Mouse (Mus musculus) thymus, postnatal 4 days (tissue): ENCODE data around the gene Eif2b5.
"Not testable (repeated sequence)": the region's sequence is repeated elsewhere in the genome, so short reads cannot be mapped to it uniquely, and the experiment has no call there.

Experiments
- DNase-seq: peaks from one replicate; pipeline ENCODE4 v3.0.0; 2021

Eif2b5 gene

DNA sequence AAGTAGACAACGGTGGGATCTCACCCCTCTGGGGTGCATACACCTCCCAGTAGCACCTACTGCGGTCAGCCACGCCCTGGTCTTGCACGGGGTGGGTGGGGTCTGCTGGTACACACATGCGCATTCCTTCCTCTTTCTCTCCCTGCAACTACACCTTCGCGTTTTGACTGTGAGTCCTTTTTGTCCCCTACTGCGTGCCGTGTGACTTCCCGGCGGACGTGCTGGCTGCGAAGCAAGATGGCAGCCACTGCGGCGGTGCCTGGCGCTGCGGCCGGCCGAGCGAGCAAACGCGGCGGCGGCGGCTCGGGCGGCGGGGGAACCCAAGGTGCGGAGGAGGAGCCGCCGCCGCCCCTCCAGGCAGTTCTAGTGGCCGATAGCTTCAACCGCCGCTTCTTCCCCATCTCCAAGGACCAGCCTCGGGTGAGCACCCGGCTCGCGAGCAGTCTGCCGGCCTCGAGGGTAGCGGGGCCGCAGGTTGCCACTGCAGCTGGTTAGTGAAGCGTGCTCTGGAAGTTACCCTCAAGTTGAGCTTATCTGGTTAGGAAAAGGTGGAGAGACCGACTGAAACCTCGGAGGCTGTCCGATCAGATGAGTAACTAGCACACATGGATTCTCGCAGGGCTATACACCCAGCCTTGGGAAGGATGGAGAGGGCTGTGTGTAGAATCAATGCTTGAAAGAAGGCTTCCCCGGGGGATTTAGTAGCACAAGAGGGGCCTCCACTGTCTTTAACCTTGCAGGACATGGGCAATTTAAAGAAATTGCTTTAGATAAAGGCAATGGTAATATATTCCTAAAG lies at the start of gene Eif2b5:
TSS of gene Eif2b5 (plus strand) at position 141 of the 799 bp plus-strand sequence.
- DNase-seq: peak; percentile 90

DNA sequence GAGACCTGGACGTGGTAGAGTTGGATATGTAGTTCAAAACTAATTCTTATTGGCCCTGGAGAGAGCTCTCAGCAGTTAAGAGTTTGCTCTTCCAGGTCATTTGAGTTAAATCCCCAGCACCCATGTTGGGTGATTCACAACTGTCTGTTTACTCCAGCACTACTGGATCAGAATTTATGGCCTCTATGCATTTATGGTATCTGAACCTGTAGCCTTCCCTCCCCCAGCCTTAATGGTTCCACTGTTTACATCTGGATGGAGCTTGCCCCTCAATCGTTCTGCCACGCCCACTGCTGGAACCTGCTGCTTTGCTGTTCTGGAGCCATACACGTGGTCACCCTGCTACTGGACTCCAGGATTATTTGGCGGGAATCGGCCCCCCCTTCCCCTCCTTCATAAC lies 46.8 kb upstream of the Eif2b5 start:
- DNase-seq: no peak

DNA sequence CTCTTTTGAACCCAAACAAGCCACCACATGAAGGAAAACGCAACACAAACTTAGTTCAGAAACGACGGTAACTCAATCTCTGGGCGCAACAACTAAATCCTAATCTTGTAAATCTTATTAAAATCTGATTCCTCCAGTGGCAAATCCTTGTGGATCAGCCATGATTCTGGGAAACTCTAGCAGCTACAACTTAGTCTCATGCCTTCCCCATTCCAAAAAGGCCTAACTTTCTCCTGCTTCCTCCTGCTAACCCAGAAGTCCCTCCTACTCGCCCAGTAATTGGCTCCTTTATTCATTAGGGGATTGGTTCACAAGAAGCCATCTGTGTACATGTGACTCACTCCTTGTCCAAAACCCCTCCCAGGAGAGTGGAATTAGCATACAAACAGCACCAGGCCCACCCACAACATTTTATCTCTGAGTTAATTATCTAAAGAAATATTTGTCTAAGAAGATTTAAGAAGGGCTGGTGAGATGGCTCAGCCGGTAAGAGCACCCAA lies 44.4 kb upstream of the Eif2b5 start:
- no peak for DNase-seq

DNA sequence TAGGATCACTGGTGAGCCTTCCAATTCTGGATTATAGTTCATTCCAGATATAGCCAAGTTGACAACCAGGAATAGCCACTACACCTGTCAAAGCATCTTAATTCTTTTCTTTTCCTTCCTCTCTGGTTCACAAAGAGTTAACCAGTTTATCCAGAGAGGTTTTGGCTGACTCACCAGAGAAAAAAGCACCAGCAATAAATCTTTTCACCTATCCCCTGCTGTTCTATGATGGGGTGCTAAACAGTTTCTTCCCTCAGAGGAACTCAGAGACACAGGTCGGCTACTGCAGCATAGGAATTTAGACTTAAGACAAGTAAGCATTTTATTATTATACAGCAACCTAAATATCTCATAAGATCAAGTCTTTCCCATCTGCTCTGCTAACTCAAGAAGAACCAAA lies 42.5 kb upstream of the Eif2b5 start:
- DNase-seq: no peak

DNA sequence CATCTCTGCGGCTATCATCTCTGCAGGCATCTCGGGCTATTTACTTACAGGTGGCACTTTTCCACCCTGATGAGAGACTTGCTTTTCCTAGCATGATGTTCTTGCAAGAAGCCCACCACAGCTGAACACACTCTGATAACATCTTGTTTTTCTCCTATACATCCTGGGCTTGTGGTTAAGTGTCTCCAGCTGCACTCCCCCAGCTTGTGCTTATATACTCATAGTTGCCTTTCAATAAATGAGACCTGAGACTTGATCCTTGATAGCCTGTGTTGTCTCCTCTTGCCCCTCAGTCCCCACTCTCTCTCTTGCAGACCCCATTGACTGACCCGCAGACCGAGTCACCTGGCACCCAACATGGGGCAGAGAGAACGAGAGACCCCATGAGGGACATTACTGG lies 39.9 kb upstream of the Eif2b5 start:
- peak; percentile 35 for DNase-seq

DNA sequence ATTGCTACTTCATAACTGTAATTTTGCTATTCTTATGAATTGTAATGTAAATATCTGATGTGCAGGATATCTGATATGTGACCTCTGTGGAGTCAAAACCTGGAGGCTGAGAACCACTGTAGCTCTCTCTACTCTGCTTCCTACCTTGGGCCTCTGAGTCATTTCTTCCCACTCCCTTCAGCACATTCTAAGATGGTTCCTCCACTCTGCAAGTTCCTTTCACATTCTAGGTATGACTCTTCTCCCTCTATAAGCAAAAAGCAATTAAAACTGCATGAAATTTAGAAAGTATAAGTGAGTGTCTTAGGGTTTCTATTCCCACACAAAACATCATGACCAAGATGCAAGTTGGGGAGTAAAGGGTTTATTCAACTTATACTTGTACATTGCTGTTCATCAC lies 33.9 kb upstream of the Eif2b5 start:
- no peak for DNase-seq

DNA sequence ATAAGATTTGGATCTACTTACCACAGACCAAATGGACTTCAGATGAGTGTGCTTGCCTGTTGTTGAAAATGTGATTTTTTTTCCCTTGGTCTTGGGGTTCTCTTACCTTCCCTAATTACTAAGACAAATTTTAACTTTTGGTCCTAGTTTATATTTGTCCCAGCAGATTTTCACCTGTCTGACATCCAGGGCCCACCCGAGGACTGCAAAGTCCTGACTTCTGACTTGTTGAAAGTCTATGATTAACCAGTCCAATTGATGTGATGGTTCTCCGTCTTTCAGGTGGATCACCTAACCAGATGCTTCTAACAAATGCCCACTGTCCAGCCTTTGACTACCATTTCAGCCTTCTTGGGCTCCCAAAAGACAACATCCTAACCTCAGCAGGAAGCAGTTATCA lies 27.6 kb upstream of the Eif2b5 start:
- no peak for DNase-seq

DNA sequence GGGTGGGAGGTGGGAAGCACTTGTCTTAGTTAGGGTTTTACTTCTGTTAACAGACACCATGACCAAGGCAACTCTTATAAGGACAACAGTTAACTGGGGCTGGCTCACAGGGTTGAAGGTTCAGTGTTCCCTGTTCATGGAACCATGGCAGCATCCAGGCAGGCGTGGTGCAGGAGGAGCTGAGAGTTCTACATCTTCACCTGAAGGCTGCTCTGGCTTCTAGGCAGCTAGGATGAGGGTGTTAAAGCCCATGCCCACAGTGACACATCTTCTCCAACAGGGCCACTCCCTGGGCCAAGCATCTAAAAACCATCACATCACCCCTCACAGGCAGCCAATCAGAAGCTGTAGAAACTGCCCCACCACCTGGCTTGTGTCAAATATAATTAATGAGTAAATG lies 26.9 kb upstream of the Eif2b5 start:
- no peak for DNase-seq

DNA sequence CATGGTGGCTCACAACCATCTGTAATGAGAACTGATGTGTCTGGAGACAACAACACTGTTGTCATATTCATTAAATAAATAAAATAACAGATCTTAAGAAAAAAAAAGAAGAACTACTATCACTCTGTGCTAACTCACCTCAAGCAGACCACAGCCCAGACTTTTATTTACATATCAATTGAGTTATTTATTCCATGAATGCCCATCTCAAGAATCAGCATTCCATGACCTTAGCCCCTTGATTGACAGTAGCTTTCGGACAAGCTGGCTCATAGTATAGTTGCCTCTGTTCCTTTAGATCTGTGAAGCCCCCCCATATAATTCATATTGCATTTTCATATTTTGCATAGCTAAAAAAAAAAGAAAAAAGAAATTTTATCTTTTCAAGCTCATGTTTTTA lies 24.9 kb upstream of the Eif2b5 start:
- DNase-seq: no peak

DNA sequence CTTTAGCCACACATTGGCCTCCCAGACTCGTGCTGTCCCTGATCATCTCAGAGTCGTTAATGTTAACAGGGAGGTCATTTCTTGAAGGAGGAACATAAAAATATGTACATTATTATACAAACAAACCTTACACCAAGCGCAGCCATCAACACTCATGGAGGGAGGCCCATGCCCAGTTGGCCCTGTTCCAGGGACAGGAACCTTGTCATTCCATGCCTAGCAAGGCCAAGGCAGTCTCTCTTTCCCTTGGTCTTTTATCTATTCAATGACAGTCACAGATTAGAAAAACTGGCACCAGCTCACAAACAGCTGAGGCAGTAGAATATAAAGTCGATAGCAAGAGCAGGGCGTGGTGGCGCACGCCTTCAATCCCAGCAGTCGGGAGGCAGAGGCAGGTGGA lies 24.4 kb upstream of the Eif2b5 start:
- no peak for DNase-seq

DNA sequence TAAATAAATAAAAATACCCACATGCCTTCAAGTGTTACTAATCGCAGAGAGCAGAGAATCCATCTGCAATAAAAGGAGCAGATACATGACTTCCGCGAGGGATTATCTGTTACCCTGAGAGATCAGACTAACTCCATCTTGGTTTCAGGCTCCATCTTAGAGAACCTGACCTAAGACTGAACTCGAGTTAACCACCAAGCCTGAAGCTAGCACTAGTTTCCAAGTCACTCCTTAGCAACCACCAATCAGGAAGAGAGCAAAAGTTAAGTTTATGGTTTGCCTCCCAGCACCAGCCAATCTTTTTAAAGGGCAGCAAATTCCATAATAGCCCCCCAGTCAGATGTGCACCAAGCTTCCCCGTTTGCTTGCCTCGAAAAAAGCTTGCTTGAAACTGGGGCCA lies 23.8 kb upstream of the Eif2b5 start:
- DNase-seq: no peak

DNA sequence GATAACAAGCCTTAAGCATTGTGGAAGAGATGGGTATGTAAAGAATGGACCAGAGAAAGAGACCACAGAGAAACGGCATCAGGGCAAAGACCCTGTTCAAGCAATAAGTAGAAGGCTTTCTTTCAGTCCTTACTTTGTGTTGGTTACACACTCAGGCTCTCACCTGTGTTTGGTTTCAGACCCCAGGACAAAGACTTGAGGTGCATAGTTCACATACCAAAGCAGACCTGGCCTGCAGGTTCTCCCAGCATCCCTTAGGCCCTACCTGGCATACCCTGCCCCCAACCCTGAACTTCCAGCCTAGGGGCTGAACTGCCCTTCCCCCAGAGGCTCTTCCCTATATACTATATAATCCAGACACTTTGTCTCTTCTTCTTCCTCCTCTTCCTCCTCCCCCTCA lies 23.3 kb upstream of the Eif2b5 start:
- no peak for DNase-seq

DNA sequence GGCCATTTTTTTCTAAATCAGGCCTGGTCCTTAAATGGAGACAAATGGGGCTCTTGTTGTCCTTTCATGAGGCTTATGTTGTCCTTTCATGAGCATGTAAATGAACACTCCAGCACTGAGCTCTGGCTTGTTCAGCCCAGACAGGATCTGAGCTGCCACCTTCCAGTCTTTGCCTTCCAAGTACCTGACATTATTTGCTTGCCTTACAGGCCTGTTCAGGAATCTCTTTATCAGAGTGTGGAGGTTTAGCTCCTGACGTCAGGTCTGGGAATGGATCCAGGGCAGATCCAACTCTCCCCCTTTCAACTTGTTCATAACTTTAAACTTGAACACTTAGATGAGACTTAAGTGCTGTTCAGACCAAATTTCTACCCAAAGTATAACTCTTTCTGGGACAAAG lies 21.8 kb upstream of the Eif2b5 start:
- DNase-seq: no peak

DNA sequence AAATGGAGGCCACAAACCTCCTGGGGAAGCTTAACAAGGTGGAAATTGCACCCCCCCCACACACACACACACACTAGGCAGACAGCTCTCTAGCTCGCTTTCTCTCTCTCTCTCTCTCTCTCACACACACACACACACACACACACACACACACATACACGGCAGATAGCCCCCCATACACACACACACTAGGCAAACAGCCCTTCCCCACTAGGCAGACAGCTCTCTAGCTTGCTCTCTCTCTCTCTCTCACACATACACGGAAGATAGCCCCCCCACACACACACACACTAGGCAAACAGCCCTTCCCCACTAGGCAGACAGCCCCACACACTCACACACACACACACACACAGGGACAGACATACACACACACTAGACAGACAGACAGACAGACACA lies 21.3 kb upstream of the Eif2b5 start:
- DNase-seq: no peak

DNA sequence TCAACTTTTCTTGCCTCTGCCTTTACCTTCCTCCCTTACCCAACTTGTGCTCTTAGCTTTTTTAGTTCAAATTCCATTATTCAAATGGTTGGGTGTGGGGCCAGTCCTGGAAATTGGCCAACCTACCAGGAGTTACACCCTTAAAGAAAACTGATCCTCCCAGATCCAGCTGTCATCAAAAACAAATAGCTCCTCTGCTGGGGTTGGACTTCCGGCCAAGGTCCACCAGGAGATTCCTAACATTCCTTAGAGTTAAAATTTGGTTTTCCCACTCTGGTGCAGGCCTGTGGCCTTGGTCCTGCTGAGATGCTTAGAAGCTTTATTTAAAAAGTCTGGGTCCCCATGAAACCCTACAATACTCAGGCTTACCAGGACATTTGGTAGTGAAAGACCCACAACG lies 20.1 kb upstream of the Eif2b5 start:
- no peak for DNase-seq

DNA sequence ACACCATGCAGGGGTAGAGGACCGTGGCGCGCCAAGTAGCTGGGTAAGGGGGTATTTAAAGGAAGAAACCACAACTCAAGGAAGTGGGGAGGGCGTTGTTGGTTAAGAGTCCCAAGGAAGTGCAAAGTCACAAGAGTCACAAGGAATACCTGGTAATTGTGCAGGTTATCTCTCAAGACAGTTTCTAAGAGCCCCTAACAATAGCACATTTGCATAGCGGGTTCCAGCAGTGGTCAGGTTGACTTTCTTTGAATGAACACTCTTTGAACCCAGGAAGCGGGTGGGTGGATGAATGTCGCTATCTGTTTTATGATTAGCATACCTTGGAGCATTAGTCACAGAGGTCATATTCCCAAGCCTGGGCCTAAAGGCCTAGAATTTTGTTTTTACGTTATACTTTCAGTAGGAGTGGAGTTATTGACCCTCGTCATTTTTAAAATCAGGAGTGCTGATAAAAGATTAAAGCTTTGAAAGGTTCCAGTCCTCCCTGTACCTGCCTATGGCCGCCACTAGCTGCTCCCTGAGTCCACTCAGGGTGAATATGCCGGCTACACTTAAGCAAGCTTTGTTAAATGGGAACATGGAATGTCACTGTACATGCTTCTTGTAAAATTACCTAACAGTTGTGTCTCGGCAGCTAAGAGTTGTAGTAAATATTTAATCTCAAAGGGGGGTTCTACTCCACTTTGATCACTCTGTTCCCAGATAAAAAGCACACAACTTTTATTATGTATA lies 19.4 kb upstream of the Eif2b5 start:
- DNase-seq: not testable (repeated sequence)

DNA sequence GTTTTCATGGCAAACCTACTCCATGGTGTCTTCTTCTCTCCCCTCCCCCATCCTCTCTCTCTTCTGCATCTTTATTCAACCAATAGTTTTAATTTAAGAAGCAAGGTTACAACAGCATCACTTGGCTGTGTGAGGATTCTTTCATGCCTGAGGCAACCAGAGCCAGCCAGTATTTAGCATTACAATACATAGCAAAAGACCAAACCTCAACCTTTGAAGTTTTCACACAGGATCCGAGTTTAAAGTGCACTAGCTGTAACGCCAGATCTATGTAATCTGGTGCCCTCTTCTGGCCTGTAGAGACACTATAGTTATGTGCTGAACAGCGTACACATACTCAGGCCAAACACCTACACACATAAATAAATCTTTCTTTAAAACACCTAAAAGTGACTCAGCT lies 18.5 kb upstream of the Eif2b5 start:
- DNase-seq: peak; percentile 45

DNA sequence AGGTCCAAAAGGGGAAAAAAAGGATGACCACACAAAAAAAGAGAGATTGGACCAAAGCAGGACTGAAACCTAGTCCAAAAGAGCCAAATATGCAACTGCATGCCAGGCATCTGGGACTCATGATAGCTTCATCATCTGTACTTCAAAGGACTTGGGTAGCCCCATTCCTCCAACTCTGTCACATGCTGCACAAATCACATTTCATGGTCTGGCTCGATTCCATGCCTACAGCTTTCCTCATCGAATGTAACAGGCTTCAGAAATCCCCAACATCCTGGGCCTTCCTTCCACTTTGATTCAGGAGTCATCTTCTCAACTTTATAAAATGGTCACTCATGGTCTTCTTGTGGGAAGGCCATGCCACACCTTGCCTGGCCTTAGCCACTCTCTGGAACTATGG lies 16.9 kb upstream of the Eif2b5 start:
- DNase-seq: no peak

DNA sequence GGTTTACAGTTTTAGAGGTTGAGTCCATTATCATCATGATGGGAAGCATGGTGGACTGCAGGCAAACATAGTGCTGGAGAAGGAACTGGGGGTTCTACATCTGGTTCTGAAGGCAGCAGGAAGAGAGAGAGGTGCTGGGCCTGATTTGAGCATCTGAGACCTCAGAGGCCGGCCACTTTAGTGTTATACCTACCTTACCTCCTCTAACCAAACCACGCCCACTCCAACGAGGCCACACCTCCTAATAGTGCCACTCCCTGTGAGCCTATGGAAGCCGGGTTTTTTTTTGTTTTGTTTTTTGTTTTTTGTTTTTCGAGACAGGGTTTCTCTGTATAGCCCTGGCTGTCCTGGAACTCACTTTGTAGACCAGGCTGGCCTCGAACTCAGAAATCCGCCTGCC lies 14.9 kb upstream of the Eif2b5 start:
- not testable (repeated sequence) for DNase-seq

DNA sequence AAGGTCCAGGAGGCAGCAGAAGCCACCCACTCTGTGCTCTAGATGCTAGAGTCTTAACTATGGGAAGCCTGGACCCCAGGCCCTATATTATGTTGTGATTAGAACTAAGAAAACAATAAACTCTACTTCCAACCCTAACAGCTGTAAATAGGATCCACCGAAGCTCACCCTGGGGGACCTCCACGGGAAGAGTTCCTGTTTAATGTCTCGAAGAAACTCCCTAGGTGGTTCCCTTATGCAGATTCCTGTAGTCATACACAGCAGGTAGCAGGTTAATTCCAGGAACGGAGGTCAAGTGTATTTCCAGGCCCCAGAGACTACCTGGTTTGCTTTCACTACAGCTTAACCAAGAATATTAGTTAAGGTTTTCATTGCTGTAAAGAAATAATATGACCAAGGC lies 13.6 kb upstream of the Eif2b5 start:
- DNase-seq: no peak

DNA sequence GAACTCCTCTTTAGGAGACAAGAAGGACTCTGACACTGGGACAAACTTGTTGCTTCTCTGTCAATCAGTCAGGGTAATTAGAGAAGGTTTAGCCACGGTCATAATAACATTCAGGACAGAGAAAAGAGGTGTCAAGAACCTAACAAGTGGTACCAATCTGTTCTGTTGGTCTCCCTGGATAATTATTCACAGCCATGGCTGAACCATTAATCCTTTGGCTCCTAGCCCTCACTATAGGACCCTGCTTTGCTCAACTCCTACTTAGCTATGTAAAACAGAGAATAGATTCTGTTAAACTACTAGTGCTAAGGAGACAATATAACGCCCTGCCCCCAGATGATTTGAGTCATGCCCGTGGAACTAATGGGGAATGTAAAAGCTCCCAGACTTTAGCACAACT lies 12.6 kb upstream of the Eif2b5 start:
- no peak for DNase-seq

DNA sequence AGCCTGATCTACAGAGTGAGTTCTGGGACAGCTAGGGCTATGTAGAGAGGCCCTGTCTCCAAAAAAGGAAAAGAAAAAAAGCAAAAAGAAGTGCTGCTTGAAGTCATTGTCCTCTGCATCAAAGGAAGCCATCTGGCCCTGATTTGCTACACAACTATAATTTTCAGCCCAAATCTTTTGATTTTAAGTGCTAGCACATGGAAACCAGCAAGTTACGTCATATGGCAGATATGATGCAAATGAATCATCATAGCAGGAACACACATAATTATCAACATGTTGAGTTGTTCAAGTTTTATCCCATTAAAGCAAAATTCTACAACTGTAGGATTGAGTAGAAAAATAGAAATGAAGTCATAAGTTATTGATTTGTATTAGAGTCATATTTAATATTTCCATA lies 10.5 kb upstream of the Eif2b5 start:
- DNase-seq: no peak

DNA sequence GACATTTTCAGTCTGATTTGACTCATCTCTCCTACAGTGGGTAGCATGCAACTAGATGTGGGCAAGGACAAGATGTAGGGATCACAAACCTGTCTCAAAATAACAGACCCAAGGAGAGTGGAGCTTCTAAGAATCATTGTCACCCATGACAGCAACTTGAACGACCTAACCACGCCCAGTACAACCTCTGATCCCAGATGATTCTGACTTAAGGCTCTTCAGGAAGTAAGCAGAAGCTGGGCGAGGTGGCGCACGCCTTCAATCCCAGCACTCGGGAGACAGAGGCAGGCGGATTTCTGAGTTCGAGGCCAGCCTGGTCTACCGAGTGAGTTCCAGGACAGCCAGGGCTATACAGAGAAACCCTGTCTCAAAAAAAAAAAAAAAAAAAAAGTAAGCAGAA lies 9.9 kb upstream of the Eif2b5 start:
- not testable (repeated sequence) for DNase-seq

DNA sequence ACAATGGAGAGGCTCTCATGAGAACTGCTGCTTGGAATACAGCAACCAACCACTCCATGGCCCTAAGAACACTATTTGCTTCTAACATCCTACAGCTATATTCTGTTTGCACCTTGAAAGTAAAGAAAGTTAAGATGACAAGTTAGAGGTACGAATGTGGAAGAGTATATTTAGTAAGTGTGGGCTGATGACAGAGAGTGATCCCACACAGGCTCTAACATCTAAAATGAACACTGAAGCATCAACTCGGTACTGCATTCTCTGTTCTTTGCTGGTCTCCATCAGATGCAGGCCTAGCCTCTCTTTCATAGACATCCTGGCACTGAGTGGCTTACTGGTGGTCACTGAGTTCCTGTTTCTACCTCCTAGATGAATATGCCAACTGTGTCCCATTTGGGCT lies 9.4 kb upstream of the Eif2b5 start:
- DNase-seq: no peak

DNA sequence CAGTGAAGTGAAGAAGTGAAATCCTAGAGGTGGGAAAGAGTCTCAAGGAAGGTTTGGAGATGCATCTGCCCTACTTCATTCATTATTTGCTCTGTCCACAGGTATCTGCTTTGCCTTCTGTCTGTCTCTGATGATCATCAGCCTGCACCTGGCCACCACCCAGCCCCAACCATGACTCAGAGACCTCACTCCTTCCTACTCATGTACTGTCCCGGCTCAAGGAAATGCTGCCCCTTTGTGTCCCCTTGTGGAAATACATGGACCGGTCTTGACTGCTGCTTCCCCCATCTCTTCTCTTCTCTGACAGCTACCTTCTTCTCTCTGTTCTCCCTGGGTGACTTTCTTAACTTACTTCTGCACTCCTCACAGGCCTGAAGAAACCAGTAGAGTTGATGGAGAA lies 8.0 kb upstream of the Eif2b5 start:
- DNase-seq: no peak
